Mouse (Mus musculus) megakaryocyte, embryonic 14.5 days (primary cell): ENCODE data around the gene Babam2. TPM values are rescaled to one million over a fixed set of nuclear protein-coding genes. Genes with fewer than 3 reads are reported as not detected.

Source experiments
- H3K27me3 ChIP-seq: replicated peaks from 2 replicates; pipeline ENCODE3; 2012; ENCODE audit warnings: inconsistent platforms
- H3K36me3 ChIP-seq: replicated peaks from 2 replicates; pipeline ENCODE3; 2012; ENCODE audit warnings: low read length, inconsistent platforms, mixed read lengths
- H3K4me1 ChIP-seq: 2 replicates; pipeline ENCODE4 v1.6.1; 2012; ENCODE audit warnings: inconsistent platforms
- H3K4me3 ChIP-seq: replicated peaks from 2 replicates; pipeline ENCODE3; 2012; ENCODE audit warnings: moderate library complexity, mild to moderate bottlenecking, inconsistent platforms
- H3K9me3 ChIP-seq: 2 replicates; pipeline ENCODE4 v1.6.1; 2012; ENCODE audit warnings: inconsistent platforms
- FLI1 ChIP-seq: IDR thresholded peaks from 2 replicates; pipeline ENCODE4 v1.6.1; 2012; ENCODE audit warnings: low read length, inconsistent platforms, mixed read lengths
- GATA1 ChIP-seq: IDR thresholded peaks from 3 replicates; pipeline ENCODE4 v1.6.1; 2012; ENCODE audit warnings: mixed read lengths, low read length, inconsistent platforms, borderline replicate concordance
- polyA plus RNA-seq: library from polyadenylated mRNA; stranded (reverse); fragments of >175 nt; gene quantifications from 2 replicates; pipeline ENCODE4 v1.2.3, GENCODE M21; 2012; ENCODE audit warnings: low replicate concordance; ENCODE audit not compliant: insufficient read depth

The Babam2 gene
- polyA plus RNA-seq, 1 experiment: 87.2 TPM

DNA sequence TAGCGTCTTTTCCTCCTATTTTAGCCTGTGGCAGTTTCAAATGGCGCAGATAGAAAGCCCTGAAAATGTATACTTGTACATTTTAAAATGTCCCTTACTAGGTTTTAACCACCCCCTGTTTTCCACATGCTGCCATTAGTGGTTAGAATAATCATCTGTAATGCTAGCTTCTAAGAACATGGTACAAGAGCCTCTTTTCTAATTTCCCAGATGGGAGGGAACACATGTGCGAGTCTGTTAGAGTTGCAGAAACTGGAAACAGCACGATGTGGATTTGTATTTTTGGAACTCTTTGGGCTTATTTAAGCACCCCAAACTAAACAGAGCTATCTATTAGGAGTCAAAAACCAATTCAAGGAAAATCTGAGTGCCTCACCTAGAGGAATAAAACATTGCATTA is 195.1 kb downstream of the Babam2 start:
- Histone ChIP-seq H3K4me3 (no peak overlapping the region), H3K27me3 (no peaks in the 10 kb centered on the region), H3K36me3 (peaks cover 3% of the 10 kb centered on the region), H3K4me1 (peaks cover 2% of the 10 kb centered on the region; the same call in 1 of the 2 replicates), H3K9me3 (no peaks in the 10 kb centered on the region)
- TF ChIP-seq FLI1 (no peak), GATA1 (no peak)

GRCm38 (mm10) chr5:31899901-31900300 is 202.4 kb downstream of the Babam2 start:
- Histone ChIP-seq H3K27me3 (no peaks in the 10 kb centered on the region), H3K36me3 (peaks cover 19% of the 10 kb centered on the region), H3K9me3 (no peaks in the 10 kb centered on the region), H3K4me1 (peaks cover 7% of the 10 kb centered on the region; the same call in 1 of the 2 replicates), H3K4me3 (no peak overlapping the region)
- TF ChIP-seq GATA1: no peak
- no peak for TF ChIP-seq FLI1

- TF ChIP-seq FLI1 (no peak), GATA1 (no peak)
- Histone ChIP-seq H3K9me3 (no peaks in the 10 kb centered on the region), H3K27me3 (no peaks in the 10 kb centered on the region), H3K36me3 (peaks cover 23% of the 10 kb centered on the region), H3K4me1 (peaks cover 7% of the 10 kb centered on the region; the same call in 1 of the 2 replicates), H3K4me3 (no peak overlapping the region)
These were observed 204.7 kb downstream of the Babam2 start for GRCm38 (mm10) chr5:31902144-31902543.

DNA sequence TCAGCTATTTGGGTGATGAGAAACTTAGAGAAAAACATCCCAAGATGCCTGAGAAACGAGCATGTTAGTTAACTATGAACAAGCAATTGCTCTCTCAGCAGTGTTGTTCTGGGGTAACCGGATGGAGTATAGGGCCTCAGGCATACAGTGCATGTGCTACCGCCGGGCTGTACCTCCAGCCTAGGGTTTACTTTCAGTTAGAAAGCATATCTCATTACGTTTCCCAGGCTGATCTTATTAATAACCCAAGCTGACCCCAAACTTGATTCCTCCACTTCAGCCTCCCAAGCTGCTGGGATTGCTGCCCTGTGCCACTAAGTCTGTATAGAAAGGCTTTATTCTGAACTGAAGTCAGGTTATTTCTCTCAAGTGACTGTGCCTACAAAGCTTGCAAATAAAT is 205.4 kb downstream of the Babam2 start:
- H3K36me3 ChIP-seq: peaks cover 23% of the 10 kb centered on the region
- TF ChIP-seq GATA1: no peak
- TF ChIP-seq FLI1: no peak
- no peaks in the 10 kb centered on the region for H3K27me3 ChIP-seq
- H3K4me1 ChIP-seq: peaks cover 10% of the 10 kb centered on the region
- no peaks in the 10 kb centered on the region for H3K9me3 ChIP-seq
- H3K4me3 ChIP-seq: no peak overlapping the region

DNA sequence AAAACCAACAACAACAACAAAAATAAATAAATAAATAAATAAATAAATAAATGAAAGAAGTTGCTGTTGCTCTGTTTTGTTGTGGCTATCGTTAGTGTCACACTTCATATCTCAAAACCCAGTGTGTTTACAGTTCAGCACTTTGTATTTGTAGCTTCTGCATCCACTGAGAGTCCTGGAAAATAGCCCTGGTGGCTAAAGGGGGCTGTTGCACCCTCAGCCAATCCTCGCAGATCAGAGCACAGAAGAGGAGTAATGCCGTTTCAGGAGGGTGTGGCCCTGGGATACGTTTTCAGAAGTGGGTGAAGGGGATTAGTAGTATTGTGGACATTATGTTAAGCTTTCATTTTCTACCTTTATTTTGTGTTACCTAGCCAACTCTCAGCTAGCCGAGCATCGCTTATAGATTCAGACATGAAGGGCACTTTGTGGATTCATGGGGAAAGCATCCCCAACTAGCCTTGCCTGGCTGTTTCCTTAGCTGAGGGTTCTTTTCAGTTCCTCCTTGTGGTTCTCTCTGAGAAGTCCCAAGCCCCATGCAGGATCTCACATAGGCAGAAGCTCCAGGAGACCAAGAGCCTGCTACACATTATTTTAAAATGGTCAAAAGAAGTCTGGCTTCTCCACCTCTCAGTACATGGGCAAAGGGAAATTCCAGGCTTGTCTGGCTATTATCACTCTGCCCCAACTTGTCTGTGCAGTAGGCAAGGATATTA is 207.6 kb downstream of the Babam2 start:
- Histone ChIP-seq H3K27me3 (no peaks in the 10 kb centered on the region), H3K36me3 (peaks cover 26% of the 10 kb centered on the region), H3K9me3 (no peaks in the 10 kb centered on the region), H3K4me1 (peaks cover 21% of the 10 kb centered on the region), H3K4me3 (no peak overlapping the region)
- TF ChIP-seq FLI1: no peak
- no peak for TF ChIP-seq GATA1

DNA sequence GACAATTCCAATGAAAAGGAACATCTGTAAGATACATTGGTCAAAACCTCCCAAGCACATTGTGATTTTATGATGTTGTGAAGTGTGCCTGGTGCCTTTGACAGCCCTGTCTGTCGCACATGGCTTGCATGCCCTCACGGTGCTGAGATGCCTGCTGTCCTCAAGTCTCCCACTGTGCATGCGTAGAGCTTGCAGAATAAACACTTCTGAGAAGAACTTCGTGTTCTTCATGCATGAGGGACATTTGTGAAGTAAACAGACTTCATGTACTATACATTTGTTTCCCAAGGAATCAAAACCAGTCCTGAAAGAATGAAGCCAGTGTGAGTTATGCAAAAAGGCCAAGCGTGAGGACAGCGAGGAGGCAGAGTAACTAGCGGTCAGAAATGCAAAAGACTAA is 208.3 kb downstream of the Babam2 start:
- no peak for TF ChIP-seq FLI1
- no peak for TF ChIP-seq GATA1
- no peaks in the 10 kb centered on the region for H3K9me3 ChIP-seq
- peaks cover 21% of the 10 kb centered on the region for H3K4me1 ChIP-seq
- no peaks in the 10 kb centered on the region for H3K27me3 ChIP-seq
- H3K4me3 ChIP-seq: no peak overlapping the region
- H3K36me3 ChIP-seq: peaks cover 23% of the 10 kb centered on the region

- no peak overlapping the region for H3K4me3 ChIP-seq
- H3K9me3 ChIP-seq: no peaks in the 10 kb centered on the region
- H3K36me3 ChIP-seq: peaks cover 18% of the 10 kb centered on the region
- no peaks in the 10 kb centered on the region for H3K27me3 ChIP-seq
- TF ChIP-seq GATA1: no peak
- no peak for TF ChIP-seq FLI1
- peaks cover 25% of the 10 kb centered on the region for H3K4me1 ChIP-seq
These were observed 208.9 kb downstream of the Babam2 start for GRCm38 (mm10) chr5:31906286-31906951.

GRCm38 (mm10) chr5:31907959-31908358 is 210.5 kb downstream of the Babam2 start:
- Histone ChIP-seq H3K4me1 (peaks cover 30% of the 10 kb centered on the region), H3K36me3 (peaks cover 9% of the 10 kb centered on the region), H3K27me3 (no peaks in the 10 kb centered on the region), H3K4me3 (no peak overlapping the region), H3K9me3 (no peaks in the 10 kb centered on the region)
- TF ChIP-seq GATA1 (no peak), FLI1 (no peak)

DNA sequence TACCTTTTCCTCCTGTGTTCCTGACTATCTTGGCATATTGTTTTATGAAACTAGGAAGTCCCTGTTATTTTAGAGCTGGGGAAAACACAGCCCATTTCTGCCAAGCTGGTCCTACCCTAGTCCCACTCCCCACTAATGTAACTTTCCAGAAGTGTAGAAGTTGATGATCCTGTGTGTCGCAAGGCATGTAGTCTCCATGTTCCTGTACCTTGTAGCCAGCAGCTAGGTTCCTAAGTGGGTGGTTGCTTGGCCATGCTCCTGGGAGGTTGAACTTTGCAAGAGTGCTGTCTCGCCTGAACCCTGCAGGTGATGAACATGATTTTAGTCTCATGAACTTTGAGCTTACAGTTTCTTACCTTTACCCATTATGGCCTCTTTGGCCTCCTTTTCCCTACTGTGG is 211.3 kb downstream of the Babam2 start:
- TF ChIP-seq FLI1 (no peak), GATA1 (no peak)
- H3K27me3 ChIP-seq: no peaks in the 10 kb centered on the region
- H3K4me3 ChIP-seq: no peak overlapping the region

DNA sequence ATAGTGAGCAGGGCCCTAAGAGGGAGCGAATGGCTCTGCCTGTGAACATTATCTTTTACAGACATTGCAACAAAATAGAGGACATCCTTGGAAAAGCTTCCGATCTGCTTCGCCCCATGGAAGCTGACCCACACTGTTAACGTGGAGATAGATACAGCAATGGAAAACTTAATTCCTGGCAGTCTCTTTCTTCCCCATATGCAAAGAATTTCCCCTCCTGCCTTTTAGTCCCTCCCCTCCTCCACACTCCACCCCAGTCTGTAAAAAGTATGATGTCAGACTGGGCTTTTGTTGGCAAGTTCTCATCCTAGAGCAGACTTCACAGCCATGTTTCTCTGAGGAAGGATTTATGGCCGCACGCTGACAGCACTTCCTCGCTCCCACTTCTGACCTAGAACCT is 218.8 kb downstream of the Babam2 start:
- Histone ChIP-seq H3K27me3 (no peaks in the 10 kb centered on the region), H3K4me1 (peaks cover 67% of the 10 kb centered on the region), H3K36me3 (peaks cover 17% of the 10 kb centered on the region), H3K4me3 (no peak overlapping the region), H3K9me3 (no peaks in the 10 kb centered on the region)
- TF ChIP-seq FLI1 (no peak), GATA1 (no peak)

More for the DNA sequence above, 211.3 kb downstream of the Babam2 start:
- Histone ChIP-seq H3K36me3 (peaks cover 13% of the 10 kb centered on the region), H3K4me1 (peaks cover 26% of the 10 kb centered on the region), H3K9me3 (no peaks in the 10 kb centered on the region)
